Mouse (Mus musculus): ENCODE measurements at regions not wholly inside any gene's neighbourhood (a gene's known extent, or its start where the extent isn't known, plus 50 kb on each side); places are given as distances from the start of the nearest gene placed in this dataset.

- H3K27me3 ChIP-seq (ENCODE audit: control insufficient read depth in 1 of 2, insufficient read depth in 2 of 2, low read length in 2 of 2) = no peaks in the 10 kb centered on the region
- H3K9ac ChIP-seq (ENCODE audit: control insufficient read depth, low read depth, low read length, poor library complexity, severe bottlenecking) = no peak overlapping the region
- H3K36me3 ChIP-seq (ENCODE audit: control insufficient read depth in 1 of 2, insufficient read depth in 2 of 2, low read length in 2 of 2) = peaks cover 0 to 6% of the 10 kb centered on the region in 2 experiments; a peak in 2 of 4 replicates
- DNase-seq (ENCODE audit: low read depth, low spot score) = no peak
- peaks cover 2 to 4% of the 10 kb centered on the region in 2 experiments; a peak in 2 of 4 replicates for H3K4me1 ChIP-seq (ENCODE audit: control insufficient read depth in 1 of 2, insufficient read depth in 2 of 2, low read length in 2 of 2)
- no peak overlapping the region for H3K27ac ChIP-seq (ENCODE audit: control insufficient read depth, low read depth, low read length)
- no peaks in the 10 kb centered on the region for H3K79me2 ChIP-seq (ENCODE audit: control insufficient read depth, insufficient read depth, low read length, poor library complexity)
- TF ChIP-seq EP300 (IDR thresholded peaks at IDR 0.05; ENCODE audit: low read depth in 1 of 2, low read length in 2 of 2) (no peak), CTCF (IDR thresholded peaks at IDR 0.05 in 2 of 3, conservative IDR thresholded peaks at IDR 0.05 in 1 of 3; ENCODE audit: control insufficient read depth in 1 of 3, insufficient read depth in 1 of 3, low read depth in 2 of 3, low read length in 3 of 3, poor library complexity in 1 of 3, severe bottlenecking in 1 of 3) (peak in 2 of 3 experiments; percentile 4 to 25; a peak in 2 of 6 replicates), SMC3 (IDR thresholded peaks at IDR 0.05; ENCODE audit: low read depth, low read length) (peak; percentile 19; the same call in 1 of the 2 replicates), CHD2 (IDR thresholded peaks at IDR 0.05; ENCODE audit: low read length) (no peak), MAX (IDR thresholded peaks at IDR 0.05; ENCODE audit: low read length) (no peak), USF2 (IDR thresholded peaks at IDR 0.05; ENCODE audit: borderline replicate concordance in 1 of 2, insufficient read depth in 1 of 2, low read depth in 1 of 2, low read length in 2 of 2) (no peak)
- H3K9me3 ChIP-seq (replicated peaks; ENCODE audit: insufficient read depth, low read length) = no peaks in the 10 kb centered on the region
- H3K4me3 ChIP-seq (ENCODE audit: control insufficient read depth in 1 of 2, insufficient read depth in 1 of 2, low read depth in 2 of 2, low read length in 2 of 2) = no peak overlapping the region
Observed at GRCm38 (mm10) chr6:120597887-120598286, 66.8 kb upstream of the Hdhd5 start.

GRCm38 (mm10) chr6:120596717-120597116, 65.6 kb upstream of the Hdhd5 start:
- no peak for TF ChIP-seq GABPA (IDR thresholded peaks at IDR 0.05; ENCODE audit: low read depth, low read length)
- TF ChIP-seq MAX (IDR thresholded peaks at IDR 0.05; ENCODE audit: low read length) = no peak
- TF ChIP-seq ZMIZ1 (IDR thresholded peaks at IDR 0.05; ENCODE audit: low read depth, low read length) = no peak
- TF ChIP-seq TAL1 (IDR thresholded peaks at IDR 0.05; ENCODE audit: low read length) = no peak
- TF ChIP-seq POLR2A (IDR thresholded peaks at IDR 0.05; ENCODE audit: control insufficient read depth in 1 of 2, insufficient read depth in 1 of 2, low read depth in 1 of 2, low read length in 2 of 2, poor library complexity in 1 of 2) = no peak
- no peak for TF ChIP-seq POLR2AphosphoS5 (IDR thresholded peaks at IDR 0.05; ENCODE audit: borderline replicate concordance, low read depth, low read length)
- TF ChIP-seq GATA1 (IDR thresholded peaks at IDR 0.05; ENCODE audit: low read depth, low read length) = no peak
- TF ChIP-seq SMC3 (IDR thresholded peaks at IDR 0.05; ENCODE audit: low read depth, low read length) = no peak
- TF ChIP-seq USF2 (IDR thresholded peaks at IDR 0.05; ENCODE audit: borderline replicate concordance in 1 of 2, insufficient read depth in 1 of 2, low read depth in 1 of 2, low read length in 2 of 2) = no peak
- TF ChIP-seq UBTF (IDR thresholded peaks at IDR 0.05; ENCODE audit: borderline replicate concordance, insufficient read depth, low read depth, low read length) = no peak
- no peak for TF ChIP-seq POLR2AphosphoS2 (IDR thresholded peaks at IDR 0.05; ENCODE audit: low read length)
- TF ChIP-seq NRF1 (IDR thresholded peaks at IDR 0.05; ENCODE audit: insufficient read depth, low read depth, low read length, poor library complexity, severe bottlenecking) = no peak
- TF ChIP-seq ETS1 (IDR thresholded peaks at IDR 0.05; ENCODE audit: low read depth, low read length) = no peak
- no peak for TF ChIP-seq SIN3A (IDR thresholded peaks at IDR 0.05; ENCODE audit: low read length)
- TF ChIP-seq CHD2 (IDR thresholded peaks at IDR 0.05; ENCODE audit: low read length) = no peak
- no peak for TF ChIP-seq TCF12 (IDR thresholded peaks at IDR 0.05; ENCODE audit: low read depth, low read length)
- peaks cover 0 to 6% of the 10 kb centered on the region in 2 experiments; a peak in 2 of 4 replicates for H3K36me3 ChIP-seq (ENCODE audit: control insufficient read depth in 1 of 2, insufficient read depth in 2 of 2, low read length in 2 of 2)
- H3K27ac ChIP-seq (ENCODE audit: control insufficient read depth, low read depth, low read length) = no peak overlapping the region
- peaks cover 2 to 4% of the 10 kb centered on the region in 2 experiments; a peak in 2 of 4 replicates for H3K4me1 ChIP-seq (ENCODE audit: control insufficient read depth in 1 of 2, insufficient read depth in 2 of 2, low read length in 2 of 2)
- no peaks in the 10 kb centered on the region for H3K79me2 ChIP-seq (ENCODE audit: control insufficient read depth, insufficient read depth, low read length, poor library complexity)
- no peak overlapping the region for H3K9ac ChIP-seq (ENCODE audit: control insufficient read depth, low read depth, low read length, poor library complexity, severe bottlenecking)
- no peaks in the 10 kb centered on the region for H3K27me3 ChIP-seq (ENCODE audit: control insufficient read depth in 1 of 2, insufficient read depth in 2 of 2, low read length in 2 of 2)
- DNase-seq (ENCODE audit: low read depth, low spot score) = no peak
- no peaks in the 10 kb centered on the region for H3K9me3 ChIP-seq (replicated peaks; ENCODE audit: insufficient read depth, low read length)
- H3K4me3 ChIP-seq (ENCODE audit: control insufficient read depth in 1 of 2, insufficient read depth in 1 of 2, low read depth in 2 of 2, low read length in 2 of 2) = no peak overlapping the region

All from MEL (cell line).